Mouse (Mus musculus) intestine, postnatal 0 days (tissue): ENCODE results near the gene Fosl1. TPM values are rescaled to one million over a fixed set of nuclear protein-coding genes. Genes with fewer than 3 reads are reported as not detected.

ENCODE experiments used
- ATAC-seq: fragments of 200-750 bp; cut with Nextera tagmentation; 2 replicates; pipeline ENCODE4 v1.8.0; 2017; ENCODE audit warnings: mild to moderate bottlenecking, moderate TSS enrichment, moderate library complexity
- H3K27ac ChIP-seq: fragments of 300-500 bp; sonication (generic); 2 replicates; pipeline ENCODE4 v1.5.1; 2014; ENCODE audit warnings: mild to moderate bottlenecking, low read depth, low read length, moderate library complexity
- H3K27me3 ChIP-seq: fragments of 300-500 bp; sonication (generic); replicated peaks from 2 replicates; pipeline ENCODE4 v1.6.1; 2014; ENCODE audit warnings: low read length, mixed read lengths; ENCODE audit not compliant: control insufficient read depth, insufficient read depth
- H3K36me3 ChIP-seq: fragments of 300-500 bp; sonication (generic); 2 replicates; pipeline ENCODE4 v1.6.1; 2014; ENCODE audit warnings: mild to moderate bottlenecking, moderate library complexity; ENCODE audit not compliant: control insufficient read depth, insufficient read depth
- H3K4me1 ChIP-seq: fragments of 300-500 bp; sonication (generic); replicated peaks from 2 replicates; pipeline ENCODE4 v1.6.1; 2014; ENCODE audit warnings: antibody characterized with exemption, low read length, mixed read lengths; ENCODE audit not compliant: control insufficient read depth, insufficient read depth
- H3K4me2 ChIP-seq: fragments of 300-500 bp; sonication (generic); replicated peaks from 2 replicates; pipeline ENCODE4 v1.6.1; 2014; ENCODE audit warnings: low read depth, mild to moderate bottlenecking, moderate library complexity
- H3K4me3 ChIP-seq: fragments of 300-500 bp; sonication (generic); 2 replicates; pipeline ENCODE4 v1.5.1; 2014; ENCODE audit warnings: low read depth, low read length
- H3K9ac ChIP-seq: fragments of 300-500 bp; sonication (generic); 2 replicates; pipeline ENCODE4 v1.6.1; 2014; ENCODE audit warnings: mild to moderate bottlenecking, low read depth, low read length
- H3K9me3 ChIP-seq: fragments of 300-500 bp; sonication (generic); 2 replicates; pipeline ENCODE4 v1.6.1; 2016; ENCODE audit warnings: mixed run types; ENCODE audit not compliant: control insufficient read depth
- CTCF ChIP-seq: sonication (generic); IDR thresholded peaks from 2 replicates; pipeline ENCODE4 v1.5.1; 2016; ENCODE audit warnings: low read depth, mild to moderate bottlenecking, control low read depth, antibody characterized with exemption, moderate library complexity
- WGBS: fragments of 180-500 bp; shearing (Covaris S2); extraction: QIAGEN DNeasy Blood & Tissue Kit; methylation state at CpG from one replicate; pipeline ENCODE4 v1.1.7; 2014; 5-methylcytosine and 5-hydroxymethylcytosine counted together
- polyA plus RNA-seq: library from polyadenylated mRNA; unstranded; fragments of >200 nt; fragmentation: Nextera tagmentation; extraction: Ambion mirVana; gene quantifications from 2 replicates; pipeline ENCODE4 v1.2.1, GENCODE M21; 2015

The Fosl1 gene
- polyA plus RNA-seq, 1 experiment from 2014 or later = not detected

DNA sequence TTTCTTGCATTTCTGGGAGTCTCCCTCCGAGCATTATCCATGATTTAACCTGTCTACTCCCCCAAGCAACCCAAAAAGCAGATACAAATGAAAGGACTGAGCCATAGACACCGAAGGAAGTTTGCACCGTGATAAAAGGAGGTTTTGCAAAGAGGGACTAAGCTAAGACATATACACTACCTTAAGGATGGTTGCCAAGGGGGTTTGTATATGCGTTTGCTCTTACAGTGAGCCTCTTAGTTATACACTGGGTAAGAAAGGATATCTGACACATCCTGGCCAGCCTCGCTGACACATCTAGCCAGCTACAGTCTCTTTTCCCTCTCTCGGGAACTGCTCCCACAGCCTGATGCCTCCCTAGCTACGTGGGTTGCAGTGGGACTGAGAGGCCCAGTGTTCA, 13.4 kb upstream of the Fosl1 start:
- ATAC-seq = no peak
- Histone ChIP-seq H3K36me3 (no peaks in the 10 kb centered on the region), H3K9ac (no peak overlapping the region)

DNA sequence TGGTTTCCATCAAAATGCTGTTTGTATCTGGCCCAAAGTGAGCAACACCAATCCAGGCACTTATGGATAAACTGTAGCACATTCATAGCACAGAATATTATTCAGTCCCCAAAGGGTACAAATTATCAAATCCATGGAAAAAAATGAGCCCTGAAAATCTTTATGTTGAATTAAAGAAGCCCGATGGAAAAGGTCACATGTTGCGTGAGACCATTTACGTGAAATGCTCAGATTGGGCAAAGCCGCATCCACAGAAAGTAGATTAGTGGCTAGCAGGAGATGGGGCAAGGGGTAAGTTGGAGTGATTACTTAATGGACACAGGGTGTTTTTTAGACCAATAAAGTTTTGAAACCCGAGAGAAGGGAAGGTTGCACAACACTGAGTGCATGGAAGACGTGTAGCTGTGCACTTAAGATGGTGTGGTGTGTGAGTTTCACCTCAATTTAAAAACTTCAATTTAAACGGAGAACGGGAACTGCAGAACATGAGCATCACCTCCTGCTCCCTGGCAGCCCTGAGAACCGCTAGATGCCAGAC, 2.9 kb upstream of the Fosl1 start:
- Histone ChIP-seq H3K4me1 (0 out of 2 replicates have a peak, but pooled peaks cover 6% of the 10 kb centered on the region), H3K9me3 (no peaks in the 10 kb centered on the region), H3K4me2 (no peak overlapping the region), H3K27ac (no peak overlapping the region), H3K36me3 (no peaks in the 10 kb centered on the region), H3K27me3 (peaks cover 19% of the 10 kb centered on the region), H3K4me3 (no peak overlapping the region), H3K9ac (no peak overlapping the region)
- no peak for ATAC-seq
- no peak for TF ChIP-seq CTCF
- WGBS = 53% methylated on average over 9 of the region's 9 CpGs

More for the DNA sequence above, 13.4 kb upstream of the Fosl1 start:
- H3K9me3 ChIP-seq = no peaks in the 10 kb centered on the region
- TF ChIP-seq CTCF = no peak
- H3K4me3 ChIP-seq = no peak overlapping the region
- WGBS = 62% methylated on average over 7 of the region's 7 CpGs
- H3K27me3 ChIP-seq = no peaks in the 10 kb centered on the region
- peak overlapping the region; percentile 75; the same call in 1 of the 2 replicates for H3K4me2 ChIP-seq
- H3K4me1 ChIP-seq = 0 out of 2 replicates have a peak, but pooled peaks cover 5% of the 10 kb centered on the region
- no peak overlapping the region for H3K27ac ChIP-seq

DNA sequence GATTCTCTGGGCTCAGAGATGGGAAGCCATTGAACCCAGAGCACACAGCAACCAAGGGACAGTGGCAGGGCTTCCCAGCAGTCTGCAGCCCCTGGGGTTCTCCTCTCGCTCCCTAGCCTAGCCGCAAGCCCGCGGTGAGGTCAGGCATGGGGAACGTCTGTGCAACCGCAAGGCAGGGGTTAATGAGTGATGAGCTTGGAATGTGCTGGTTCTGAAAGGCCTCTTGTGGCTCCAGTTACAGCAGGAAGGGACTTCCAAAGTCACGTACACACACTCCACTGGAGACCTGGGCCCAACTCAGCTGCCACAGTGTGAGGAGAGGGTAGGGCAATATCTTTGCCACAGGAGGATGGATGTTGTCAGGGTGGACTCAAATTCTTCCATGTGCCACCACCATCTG, 2.4 kb upstream of the Fosl1 start:
- Histone ChIP-seq H3K4me1 (0 out of 2 replicates have a peak, but pooled peaks cover 6% of the 10 kb centered on the region), H3K36me3 (no peaks in the 10 kb centered on the region), H3K9ac (no peak overlapping the region), H3K27ac (no peak overlapping the region), H3K4me2 (no peak overlapping the region), H3K4me3 (no peak overlapping the region), H3K9me3 (no peaks in the 10 kb centered on the region), H3K27me3 (peaks cover 24% of the 10 kb centered on the region)
- no peak for TF ChIP-seq CTCF
- ATAC-seq = no peak
- 30% methylated on average over 7 of the region's 7 CpGs for WGBS

DNA sequence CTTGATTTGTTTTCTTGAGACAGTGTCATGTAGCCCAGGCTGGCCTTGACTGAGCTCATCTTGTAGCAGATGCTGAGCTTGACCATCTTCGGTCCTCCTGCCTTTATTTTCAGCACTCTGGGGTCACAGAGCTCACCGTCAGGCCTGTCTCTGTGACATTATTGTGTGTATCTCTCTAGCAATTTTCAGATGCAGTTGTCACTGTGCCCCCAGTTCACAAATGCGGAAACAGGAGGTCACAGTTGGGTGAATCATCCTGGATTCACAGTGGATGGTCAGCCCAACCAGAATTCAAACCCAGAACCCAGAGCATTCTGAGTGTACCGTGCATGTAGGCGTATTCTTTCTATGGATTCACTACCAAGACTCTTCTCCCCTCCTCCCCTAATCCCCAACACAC, 1.6 kb upstream of the Fosl1 start:
- Histone ChIP-seq H3K9me3 (no peaks in the 10 kb centered on the region), H3K27ac (no peak overlapping the region), H3K4me1 (0 out of 2 replicates have a peak, but pooled peaks cover 6% of the 10 kb centered on the region), H3K4me2 (no peak overlapping the region), H3K4me3 (no peak overlapping the region), H3K36me3 (no peaks in the 10 kb centered on the region), H3K27me3 (peaks cover 29% of the 10 kb centered on the region), H3K9ac (no peak overlapping the region)
- ATAC-seq = no peak
- TF ChIP-seq CTCF = no peak
- WGBS = 90% methylated on average over 5 of the region's 5 CpGs

DNA sequence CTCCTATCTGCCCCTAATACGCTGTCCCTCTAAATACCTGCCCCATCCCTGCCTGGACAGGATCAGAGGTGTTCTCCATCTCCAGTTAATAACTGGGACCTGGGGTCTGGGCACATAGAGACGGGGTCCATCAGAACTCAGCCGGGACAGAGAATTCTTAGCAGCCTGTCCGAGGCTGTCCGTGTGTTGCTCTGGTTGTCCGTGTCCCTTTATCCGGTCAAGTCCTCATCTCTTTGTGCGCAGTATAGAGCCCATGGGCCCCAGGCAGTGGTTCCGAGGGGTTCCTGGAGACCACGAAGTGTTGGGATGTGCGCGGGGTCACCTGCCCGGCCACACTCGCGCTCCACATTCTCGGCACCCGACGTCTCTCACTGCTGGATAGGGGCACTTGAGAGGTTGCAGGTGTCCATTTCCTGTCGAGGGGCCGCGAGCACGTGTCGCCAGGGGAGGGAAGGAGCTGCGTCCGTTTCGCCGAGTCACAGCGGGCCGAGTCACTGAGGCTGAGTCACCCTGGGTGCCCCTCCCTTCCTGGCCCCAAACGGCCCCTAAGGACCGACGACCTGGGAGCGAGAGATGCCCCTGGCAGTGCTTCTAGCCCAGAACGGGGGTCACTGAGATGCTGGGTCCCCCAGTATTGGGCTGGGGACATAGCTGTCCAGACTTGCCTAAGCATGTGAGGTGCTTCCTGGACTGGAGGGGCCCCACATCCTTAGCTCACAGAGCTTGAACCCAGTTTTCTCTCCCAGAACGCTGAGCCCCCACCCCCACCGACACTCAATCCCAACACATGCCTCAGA, 1.2 kb downstream of the Fosl1 start:
- H3K9me3 ChIP-seq = no peaks in the 10 kb centered on the region
- no peak overlapping the region for H3K9ac ChIP-seq
- peak overlapping the region; percentile 84 for H3K4me2 ChIP-seq
- 6% methylated on average over 35 of the region's 36 CpGs for WGBS
- H3K4me3 ChIP-seq = peak overlapping the region; percentile 48
- H3K27me3 ChIP-seq = peaks cover 29% of the 10 kb centered on the region
- no peak for ATAC-seq
- H3K36me3 ChIP-seq = no peaks in the 10 kb centered on the region; the same call in 1 of the 2 replicates
- no peak overlapping the region for H3K27ac ChIP-seq
- 0 out of 2 replicates have a peak, but pooled peaks cover 6% of the 10 kb centered on the region for H3K4me1 ChIP-seq
- no peak for TF ChIP-seq CTCF

DNA sequence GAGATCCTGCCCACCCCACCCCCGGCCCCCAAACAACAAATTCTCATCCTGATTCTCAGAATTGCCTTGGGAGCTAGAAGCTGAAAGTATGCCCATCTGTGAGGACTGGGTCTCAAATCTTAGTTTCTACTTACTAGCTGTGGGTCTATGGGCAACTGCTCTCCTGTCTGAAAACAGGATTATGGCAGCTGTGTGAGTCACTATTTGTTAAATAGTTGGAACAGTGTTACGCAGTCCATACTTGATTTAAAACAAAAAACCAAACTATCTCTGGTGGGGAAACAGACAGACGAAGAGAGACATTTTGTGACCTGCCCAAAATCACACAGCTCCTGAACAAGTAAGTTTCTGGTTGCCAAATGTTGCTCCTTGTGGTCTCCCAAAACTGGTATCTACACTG, 2.3 kb downstream of the Fosl1 start:
- H3K4me3 ChIP-seq = no peak overlapping the region
- no peak for ATAC-seq

More for the DNA sequence above, 2.3 kb downstream of the Fosl1 start:
- no peak for TF ChIP-seq CTCF
- H3K9ac ChIP-seq = no peak overlapping the region
- H3K9me3 ChIP-seq = no peaks in the 10 kb centered on the region
- H3K36me3 ChIP-seq = peaks cover 5% of the 10 kb centered on the region; the same call in 1 of the 2 replicates
- H3K27me3 ChIP-seq = peaks cover 29% of the 10 kb centered on the region
- 74% methylated on average over 3 of the region's 3 CpGs for WGBS
- H3K4me2 ChIP-seq = no peak overlapping the region
- no peak overlapping the region for H3K27ac ChIP-seq
- 0 out of 2 replicates have a peak, but pooled peaks cover 6% of the 10 kb centered on the region for H3K4me1 ChIP-seq
